Mouse (Mus musculus) kidney, adult 18-20 months (tissue): Measurements from ENCODE around the gene Mboat2.

Experiments
- DNase-seq: peaks from one replicate; pipeline ENCODE4 v3.0.0; 2021

Mboat2 gene

GRCm38 (mm10) chr12:24955137-24955536 is 124.5 kb downstream of the Mboat2 start:
- DNase-seq, result no peak

GRCm38 (mm10) chr12:24958526-24958925 is 127.8 kb downstream of the Mboat2 start:
- DNase-seq, result peak; percentile 14

DNA sequence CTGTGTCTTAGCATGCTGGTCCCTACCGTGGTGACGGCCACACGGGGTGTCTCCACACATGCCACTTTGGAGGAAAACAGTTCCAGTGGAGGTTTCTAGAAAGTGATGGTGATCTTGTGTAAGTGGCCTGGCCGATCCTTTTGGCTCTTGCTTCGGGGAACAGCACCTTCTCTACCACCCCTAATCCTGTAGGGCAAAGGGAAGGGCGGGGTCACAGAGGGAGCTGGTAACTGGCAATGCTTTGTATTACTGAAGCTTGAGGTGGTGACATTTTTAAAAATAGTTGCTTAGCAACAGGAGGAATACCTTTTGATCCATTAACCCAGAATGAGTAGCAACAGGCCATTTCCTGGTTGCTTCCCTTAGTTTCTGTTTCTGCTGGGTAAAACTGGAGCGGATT is 131.1 kb downstream of the Mboat2 start:
- DNase-seq, result peak; percentile 27

DNA sequence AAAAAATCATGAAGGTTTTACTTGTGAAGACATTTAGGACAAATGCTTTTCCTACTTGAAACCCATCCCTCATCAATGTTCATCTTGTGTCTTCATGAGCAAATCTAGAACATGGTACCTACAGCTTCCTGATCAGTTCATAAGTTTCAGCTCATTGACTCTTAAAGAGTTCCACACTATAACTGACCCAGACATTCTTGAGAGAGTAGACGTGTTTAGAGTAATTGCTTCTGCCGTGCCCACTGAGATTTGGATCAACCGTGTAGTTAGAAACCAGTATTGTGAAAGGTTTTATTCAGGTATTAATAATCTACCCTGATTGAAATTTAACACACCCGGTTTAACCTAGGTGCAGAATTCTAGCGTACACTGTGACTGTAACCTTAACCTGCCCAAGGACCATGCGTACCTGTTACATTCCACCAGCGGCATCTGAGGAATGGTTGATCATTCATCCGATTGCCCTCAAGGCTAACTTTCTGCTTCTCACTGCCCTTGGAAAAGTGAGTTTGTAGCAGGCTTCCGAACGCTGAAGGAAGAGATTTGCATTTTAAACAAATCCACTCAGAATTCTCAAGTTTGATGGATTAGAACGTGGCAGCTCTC is 131.8 kb downstream of the Mboat2 start:
- DNase-seq, result peak; percentile 71

DNA sequence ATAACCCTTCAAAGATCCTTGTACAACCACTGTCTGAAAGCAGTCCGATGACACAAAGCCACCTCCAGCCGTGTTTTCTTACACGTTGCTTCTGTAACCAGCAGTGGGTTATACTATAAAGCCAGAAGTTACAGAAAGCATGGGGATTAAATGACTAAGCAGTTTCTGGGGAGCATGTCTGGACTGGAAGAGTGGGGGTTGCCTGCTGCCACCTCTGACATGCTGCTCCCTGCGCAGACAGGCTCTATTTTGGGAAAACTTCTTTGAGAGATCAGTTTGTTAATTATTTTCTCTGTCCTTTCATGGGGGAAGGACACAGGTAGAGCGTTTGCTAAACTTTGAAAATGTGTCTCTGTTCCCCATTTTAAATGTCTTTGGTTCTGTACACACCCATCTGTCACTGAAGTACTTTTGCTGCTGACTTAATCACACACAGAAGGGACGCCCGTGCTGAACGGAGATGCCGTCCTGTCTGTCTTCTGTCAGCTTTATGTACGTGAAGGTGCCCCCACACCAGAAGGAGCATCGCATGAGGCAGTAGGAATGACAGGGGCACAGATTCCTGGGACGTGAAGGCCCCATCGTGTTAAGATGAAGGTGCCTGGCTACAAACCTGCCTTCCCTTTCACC is 132.8 kb downstream of the Mboat2 start:
- peak; percentile 44 for DNase-seq

- DNase-seq, result no peak
Measured at GRCm38 (mm10) chr12:24965406-24965805, 134.7 kb downstream of the Mboat2 start.

DNA sequence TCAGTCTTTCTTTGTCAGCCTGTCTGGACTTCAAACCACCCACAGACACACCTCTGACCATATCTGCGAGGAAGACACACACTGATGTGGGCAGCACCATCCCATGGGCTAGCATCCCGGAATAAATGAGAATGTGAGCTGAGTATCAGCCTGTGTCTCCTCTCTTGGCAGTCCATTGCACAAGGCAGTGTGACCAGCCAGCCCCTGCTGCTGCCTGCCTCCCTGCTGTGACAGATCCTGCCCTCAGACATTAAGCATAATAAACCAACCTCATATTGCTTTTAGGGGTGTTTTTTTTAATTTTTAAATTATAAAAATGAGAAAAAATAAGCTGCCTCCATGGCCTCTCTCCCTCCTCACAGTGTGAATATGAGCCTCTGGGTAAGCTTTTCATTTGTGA is 135.4 kb downstream of the Mboat2 start:
- DNase-seq, result no peak

DNA sequence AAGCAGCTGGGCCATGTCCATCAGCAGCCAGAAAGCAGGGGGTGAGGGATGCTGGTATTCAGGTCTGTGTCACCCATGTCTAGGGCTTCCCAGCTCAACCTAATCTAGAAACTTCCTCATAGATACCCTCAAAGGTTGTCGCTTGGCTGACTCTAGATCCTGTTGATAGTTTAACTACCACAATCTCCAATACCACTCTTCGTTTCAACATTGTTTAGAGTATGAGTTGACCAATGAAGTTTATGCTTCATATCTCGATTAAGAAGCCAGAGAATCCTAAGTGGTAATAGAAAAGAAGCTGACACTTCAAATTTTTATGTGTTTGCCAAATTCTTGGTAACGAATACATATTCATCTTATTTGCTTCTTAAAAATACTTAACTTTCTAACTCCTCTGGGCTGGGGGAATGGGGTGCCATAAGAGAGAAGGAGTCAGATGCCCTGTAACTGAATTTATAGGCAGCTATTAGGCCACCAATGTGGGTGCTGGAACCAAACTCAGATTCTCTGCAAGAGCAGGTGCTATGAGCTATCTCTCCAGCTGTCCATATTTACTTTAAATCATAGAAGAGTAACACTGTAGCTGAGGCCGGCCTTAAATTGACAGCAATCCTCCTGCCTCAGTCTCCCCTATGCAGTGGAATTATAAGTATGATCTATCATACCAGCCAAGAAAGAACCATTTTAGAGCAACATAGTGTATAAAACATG is 141.0 kb downstream of the Mboat2 start:
- DNase-seq, result no peak

GRCm38 (mm10) chr12:24972371-24973350 is 142.0 kb downstream of the Mboat2 start:
- no peak for DNase-seq

GRCm38 (mm10) chr12:24973586-24973985 is 142.9 kb downstream of the Mboat2 start:
- DNase-seq, result peak; percentile 45

DNA sequence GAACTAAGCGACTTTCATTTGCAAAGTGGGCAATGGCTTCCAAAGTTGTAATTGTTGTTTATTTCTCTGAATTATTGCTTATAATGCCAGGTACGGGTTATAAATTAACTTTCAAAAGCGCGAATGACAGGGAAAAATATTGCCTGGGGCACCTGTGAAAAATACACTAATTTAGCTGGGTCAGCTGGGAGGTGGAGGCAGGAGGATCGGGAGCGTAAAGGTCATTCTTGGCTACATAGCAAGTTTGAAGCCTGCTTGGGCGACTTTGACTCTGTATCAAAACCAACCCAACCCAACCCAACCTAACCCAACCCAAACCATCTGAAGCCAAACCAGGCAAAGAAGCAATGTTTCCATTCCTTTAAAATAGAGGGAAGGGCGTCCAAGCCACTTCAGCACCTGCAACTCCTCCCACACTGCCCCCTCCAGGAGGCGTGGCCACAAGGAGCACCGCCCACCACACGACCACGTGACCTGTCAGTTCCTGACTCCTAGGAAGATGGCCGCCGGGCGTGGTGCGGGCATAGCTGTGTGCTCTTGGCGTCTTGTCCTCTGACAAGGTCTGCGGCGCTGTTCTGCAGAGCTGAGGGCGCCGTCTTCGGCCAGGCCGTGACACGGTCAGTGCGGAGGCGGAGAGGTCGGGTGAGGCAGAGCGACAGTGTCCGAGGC is 143.9 kb downstream of the Mboat2 start, which contains the start of gene Kidins220:
Kidins220 (plus strand) TSS at position 480 of the 669 bp plus-strand sequence.
- DNase-seq, result peak; percentile 98

DNA sequence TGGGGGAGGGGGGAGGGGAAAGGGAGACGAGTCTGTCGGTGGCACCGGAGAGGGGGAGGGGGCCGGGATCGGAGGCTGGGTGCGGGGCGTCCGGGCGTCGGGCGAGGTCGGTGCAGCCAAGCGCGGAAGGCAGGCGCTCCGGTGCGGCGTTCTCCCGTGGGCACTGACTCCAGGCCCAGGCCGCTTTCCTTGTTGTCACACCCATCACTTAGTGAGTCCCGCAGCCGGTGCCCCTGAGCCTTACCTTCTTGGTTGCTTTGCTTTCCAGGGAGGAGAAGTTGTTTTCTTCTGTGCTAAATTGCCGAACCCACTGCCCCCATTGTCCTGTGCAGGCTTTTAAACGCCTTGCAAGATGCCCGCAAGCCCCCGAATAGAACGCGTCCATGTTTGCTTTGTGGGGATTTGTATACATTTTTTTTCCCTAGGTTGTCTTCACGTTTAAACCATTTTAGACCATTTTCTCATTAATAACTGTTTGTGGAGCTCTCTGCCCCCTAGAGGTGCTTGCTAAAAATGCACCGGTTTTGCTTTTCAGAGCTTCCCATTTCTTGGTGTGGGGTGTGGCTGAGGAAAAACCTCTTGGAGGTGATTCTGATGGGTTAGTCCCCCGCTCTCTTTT is 144.5 kb downstream of the Mboat2 start:
- peak; percentile 81 for DNase-seq

DNA sequence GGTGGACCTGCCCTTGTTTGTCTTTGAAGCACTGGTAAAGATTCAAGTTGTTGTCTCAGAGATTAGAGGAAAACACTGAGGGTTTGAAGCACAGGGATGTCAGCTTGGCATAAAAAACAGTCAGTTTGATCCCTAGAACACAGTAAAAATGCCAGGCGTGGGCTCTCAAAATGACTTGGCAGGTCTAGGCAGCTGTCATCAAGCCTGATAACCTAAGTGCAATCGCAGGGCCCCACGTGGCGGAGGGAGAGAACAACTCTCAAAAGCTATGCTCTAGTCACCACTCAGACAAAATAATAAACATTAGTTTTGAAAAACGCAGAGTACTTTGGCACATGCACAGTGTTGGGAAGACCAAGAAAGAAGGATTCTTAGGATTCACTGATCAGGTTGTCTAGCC is 154.5 kb downstream of the Mboat2 start:
- DNase-seq, result no peak

DNA sequence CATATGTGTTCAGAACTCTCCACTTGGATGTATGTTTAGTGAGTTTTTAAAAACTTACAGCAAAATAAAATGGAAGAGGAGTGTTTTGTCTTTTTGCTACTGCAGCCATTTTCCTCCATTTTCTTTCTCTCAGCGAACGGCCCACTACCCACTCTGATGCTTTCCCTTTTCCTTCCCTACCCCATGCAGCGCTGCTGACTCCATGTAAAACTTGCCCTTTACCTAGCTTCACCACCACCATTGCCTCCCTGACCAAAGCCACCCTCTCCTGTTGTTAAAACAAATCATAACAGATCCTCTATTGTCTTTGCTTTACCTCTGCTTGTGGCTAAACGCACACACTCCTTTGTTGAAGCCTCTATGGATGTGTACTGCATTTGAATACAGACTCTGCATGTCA is 164.7 kb downstream of the Mboat2 start:
- DNase-seq, result no peak

- DNase-seq, result no peak
Measured at GRCm38 (mm10) chr12:25005350-25005749, 174.7 kb downstream of the Mboat2 start.

DNA sequence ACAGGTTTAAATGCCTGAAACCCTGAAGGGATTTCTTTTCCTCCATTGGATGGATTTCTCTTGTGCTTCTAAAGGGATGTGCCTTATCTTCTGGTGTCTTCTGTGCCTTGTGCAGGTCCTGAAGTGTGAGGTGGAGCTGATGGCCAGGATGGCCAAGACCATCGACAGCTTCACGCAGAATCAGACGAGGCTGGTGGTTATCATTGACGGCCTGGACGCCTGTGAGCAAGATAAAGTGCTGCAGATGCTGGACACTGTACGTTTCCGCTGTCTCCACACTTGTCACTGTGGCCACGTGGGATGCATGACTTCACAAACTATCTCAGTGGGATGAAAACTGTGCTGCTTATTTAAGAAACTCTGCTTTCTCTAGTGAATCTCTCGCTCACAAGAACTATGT is 179.3 kb downstream of the Mboat2 start:
- no peak for DNase-seq

DNA sequence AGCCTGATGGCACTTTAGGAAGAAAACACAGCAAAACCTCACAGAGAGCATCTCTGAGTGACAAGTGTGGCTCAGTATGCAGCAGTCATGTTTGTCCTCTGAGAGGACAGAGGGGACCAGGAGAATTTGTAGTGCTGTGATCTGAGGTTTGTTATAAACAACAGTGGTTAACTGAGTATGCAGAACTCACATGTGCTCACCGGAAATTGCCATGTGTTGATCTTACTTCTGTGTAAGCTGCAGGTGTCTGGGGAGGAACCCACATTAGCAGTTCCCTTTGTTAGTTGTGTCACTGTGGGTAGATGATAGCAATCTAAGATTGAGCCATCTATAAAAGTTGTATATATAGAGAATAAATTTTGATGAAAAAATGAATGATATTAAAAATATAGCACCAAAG is 179.7 kb downstream of the Mboat2 start:
- DNase-seq, result no peak

DNA sequence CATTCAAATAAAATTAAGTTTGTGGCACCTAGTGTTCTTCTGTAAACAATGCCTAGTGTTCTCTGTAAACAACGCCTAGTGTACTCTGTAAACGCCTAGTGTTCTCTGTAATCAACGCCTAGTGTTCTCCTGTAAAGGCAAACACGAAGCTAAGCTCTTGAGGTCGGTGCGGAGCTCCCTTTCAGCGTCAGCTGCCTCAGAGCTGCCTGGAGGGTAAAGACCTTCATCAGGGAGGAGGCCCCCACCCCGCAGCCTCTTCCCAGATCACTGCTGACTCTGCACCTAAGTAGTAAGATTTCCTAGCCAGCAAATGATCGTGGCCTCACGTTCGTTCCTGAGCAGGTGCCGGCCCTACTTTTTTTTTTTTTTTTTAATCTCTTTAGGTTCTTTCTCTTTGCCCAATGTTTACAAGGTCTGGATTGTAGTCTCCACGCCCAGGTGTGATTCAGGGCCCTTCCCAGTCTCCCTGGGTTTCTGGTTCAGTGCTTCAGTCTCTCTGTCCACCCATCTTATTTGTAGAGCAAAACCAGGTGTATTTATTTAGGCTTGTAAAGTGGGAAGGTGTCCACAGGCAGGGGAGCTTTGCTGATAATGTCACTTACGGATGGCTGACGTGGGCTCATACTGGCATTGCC is 181.2 kb downstream of the Mboat2 start:
- no peak for DNase-seq

DNA sequence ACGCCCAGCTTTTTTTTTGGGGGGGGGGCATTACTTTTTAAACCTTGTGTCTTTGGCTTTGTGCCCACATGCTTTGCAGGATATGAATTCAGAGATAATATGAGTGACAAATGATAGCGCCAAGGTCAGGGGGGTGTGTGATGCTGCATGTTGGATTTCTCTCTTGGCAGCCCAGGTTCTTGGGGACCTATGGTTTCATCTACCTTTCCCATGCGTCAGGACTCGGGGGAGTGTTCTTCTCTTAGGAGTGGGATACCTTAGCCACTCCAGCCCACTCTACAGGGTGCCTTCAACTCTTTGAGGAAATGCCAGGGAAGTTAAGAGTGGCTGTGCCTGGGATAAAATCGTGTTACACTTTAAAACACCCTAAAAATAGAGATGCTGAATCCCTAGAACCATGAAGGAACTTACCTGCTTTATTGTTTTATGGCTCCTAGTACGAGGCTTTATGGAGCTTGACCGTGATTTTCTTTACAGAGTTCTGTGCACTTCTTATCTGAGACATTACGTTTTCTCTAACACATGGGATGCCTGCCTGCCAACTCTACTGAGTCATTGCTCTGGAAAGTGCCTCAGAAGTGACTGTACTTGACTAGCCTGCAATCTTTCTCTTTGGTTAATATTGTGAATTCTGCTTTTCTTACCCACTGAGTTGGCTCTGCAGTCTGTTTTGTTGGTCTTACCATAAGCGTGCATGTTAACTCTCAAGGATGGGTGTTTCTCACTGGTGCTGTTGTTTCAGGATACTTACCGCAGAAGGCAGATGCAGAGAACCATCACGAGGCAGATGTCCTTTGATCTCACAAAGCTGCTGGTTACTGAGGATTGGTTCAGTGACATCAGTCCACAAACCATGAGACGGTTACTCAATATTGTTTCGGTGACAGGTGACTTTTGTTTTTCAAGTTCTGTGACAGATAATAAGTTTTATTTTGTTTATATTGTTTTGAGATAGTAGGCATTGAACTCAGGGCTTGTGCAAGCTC is 182.2 kb downstream of the Mboat2 start:
- no peak for DNase-seq
